Mouse (Mus musculus): ENCODE measurements at regions not wholly inside any gene's neighbourhood (a gene's known extent, or its start where the extent isn't known, plus 50 kb on each side); places are given as distances from the start of the nearest gene placed in this dataset. TPM values are rescaled to one million over a fixed set of nuclear protein-coding genes. Genes with fewer than 3 reads are reported as not detected.

- no peak overlapping the region for H3K27ac ChIP-seq (ENCODE audit: low read depth, low read length)
- 44% methylated on average over 4 of the region's 4 CpGs for WGBS
- H3K27me3 ChIP-seq (replicated peaks; ENCODE audit: control insufficient read depth, insufficient read depth, low read length) = no peaks in the 10 kb centered on the region
- H3K36me3 ChIP-seq (ENCODE audit: control insufficient read depth, insufficient read depth, low read length) = no peaks in the 10 kb centered on the region
- H3K4me1 ChIP-seq (ENCODE audit: control insufficient read depth, insufficient read depth, low read depth, low read length) = no peaks in the 10 kb centered on the region
- no peak overlapping the region for H3K4me2 ChIP-seq (ENCODE audit: low read length)
- no peaks in the 10 kb centered on the region for H3K9me3 ChIP-seq (ENCODE audit: control insufficient read depth, low read length)
- H3K9ac ChIP-seq (ENCODE audit: low read depth, low read length) = no peak overlapping the region
- H3K4me3 ChIP-seq (ENCODE audit: low read length) = no peak overlapping the region
- no peak for ATAC-seq
Measured at GRCm38 (mm10) chr3:151351481-151352090, 86.1 kb upstream of the Adgrl4 start.

- WGBS = 26% methylated on average over 4 of the region's 4 CpGs
- Histone ChIP-seq H3K4me3 (ENCODE audit: low read length) (no peak overlapping the region), H3K9me3 (ENCODE audit: control insufficient read depth, low read length) (no peaks in the 10 kb centered on the region), H3K27me3 (replicated peaks; ENCODE audit: control insufficient read depth, insufficient read depth, low read length) (no peaks in the 10 kb centered on the region), H3K36me3 (ENCODE audit: control insufficient read depth, insufficient read depth, low read length) (no peaks in the 10 kb centered on the region), H3K4me2 (ENCODE audit: low read length) (no peak overlapping the region), H3K4me1 (ENCODE audit: control insufficient read depth, insufficient read depth, low read depth, low read length) (no peaks in the 10 kb centered on the region; the same call in 1 of the 2 replicates), H3K27ac (ENCODE audit: low read depth, low read length) (no peak overlapping the region), H3K9ac (ENCODE audit: low read depth, low read length) (no peak overlapping the region)
- ATAC-seq = peak; percentile 96
Measured at GRCm38 (mm10) chr3:151366302-151366701, 71.4 kb upstream of the Adgrl4 start.

- peak; percentile 82 for ATAC-seq
- H3K4me3 ChIP-seq (ENCODE audit: low read length) = no peak overlapping the region
- no peaks in the 10 kb centered on the region for H3K27me3 ChIP-seq (replicated peaks; ENCODE audit: control insufficient read depth, insufficient read depth, low read length)
- 59% methylated on average over 4 of the region's 4 CpGs for WGBS
- no peaks in the 10 kb centered on the region for H3K9me3 ChIP-seq (ENCODE audit: control insufficient read depth, low read length)
- no peak overlapping the region for H3K9ac ChIP-seq (ENCODE audit: low read depth, low read length)
- no peaks in the 10 kb centered on the region for H3K36me3 ChIP-seq (ENCODE audit: control insufficient read depth, insufficient read depth, low read length)
- no peaks in the 10 kb centered on the region; the same call in 1 of the 2 replicates for H3K4me1 ChIP-seq (ENCODE audit: control insufficient read depth, insufficient read depth, low read depth, low read length)
- no peak overlapping the region for H3K27ac ChIP-seq (ENCODE audit: low read depth, low read length)
- no peak overlapping the region for H3K4me2 ChIP-seq (ENCODE audit: low read length)
Measured at GRCm38 (mm10) chr3:151366707-151367306, 70.9 kb upstream of the Adgrl4 start.

GRCm38 (mm10) chr3:151383326-151384019 lies 54.2 kb upstream of the Adgrl4 start:
- H3K27me3 ChIP-seq (replicated peaks; ENCODE audit: control insufficient read depth, insufficient read depth, low read length) = no peaks in the 10 kb centered on the region
- H3K4me2 ChIP-seq (ENCODE audit: low read length) = no peak overlapping the region
- no peaks in the 10 kb centered on the region for H3K36me3 ChIP-seq (ENCODE audit: control insufficient read depth, insufficient read depth, low read length)
- no peaks in the 10 kb centered on the region for H3K4me1 ChIP-seq (ENCODE audit: control insufficient read depth, insufficient read depth, low read depth, low read length)
- no peak overlapping the region for H3K9ac ChIP-seq (ENCODE audit: low read depth, low read length)
- no peak overlapping the region for H3K27ac ChIP-seq (ENCODE audit: low read depth, low read length)
- 87% methylated on average over 5 of the region's 5 CpGs for WGBS
- H3K4me3 ChIP-seq (ENCODE audit: low read length) = no peak overlapping the region
- H3K9me3 ChIP-seq (ENCODE audit: control insufficient read depth, low read length) = no peaks in the 10 kb centered on the region
- no peak for ATAC-seq

GRCm38 (mm10) chr3:151384850-151385249 lies 52.8 kb upstream of the Adgrl4 start:
- H3K9ac ChIP-seq (ENCODE audit: low read depth, low read length) = no peak overlapping the region
- no peak overlapping the region for H3K27ac ChIP-seq (ENCODE audit: low read depth, low read length)
- H3K27me3 ChIP-seq (replicated peaks; ENCODE audit: control insufficient read depth, insufficient read depth, low read length) = no peaks in the 10 kb centered on the region
- H3K36me3 ChIP-seq (ENCODE audit: control insufficient read depth, insufficient read depth, low read length) = no peaks in the 10 kb centered on the region
- no peak for ATAC-seq
- H3K9me3 ChIP-seq (ENCODE audit: control insufficient read depth, low read length) = no peaks in the 10 kb centered on the region
- no peaks in the 10 kb centered on the region for H3K4me1 ChIP-seq (ENCODE audit: control insufficient read depth, insufficient read depth, low read depth, low read length)
- 87% methylated on average over 5 of the region's 5 CpGs for WGBS
- no peak overlapping the region for H3K4me3 ChIP-seq (ENCODE audit: low read length)
- no peak overlapping the region for H3K4me2 ChIP-seq (ENCODE audit: low read length)

- Histone ChIP-seq H3K4me2 (ENCODE audit: low read length) (no peak overlapping the region), H3K4me1 (ENCODE audit: control insufficient read depth, insufficient read depth, low read depth, low read length) (no peaks in the 10 kb centered on the region), H3K9ac (ENCODE audit: low read depth, low read length) (no peak overlapping the region), H3K4me3 (ENCODE audit: low read length) (no peak overlapping the region), H3K27me3 (replicated peaks; ENCODE audit: control insufficient read depth, insufficient read depth, low read length) (no peaks in the 10 kb centered on the region), H3K9me3 (ENCODE audit: control insufficient read depth, low read length) (no peaks in the 10 kb centered on the region), H3K27ac (ENCODE audit: low read depth, low read length) (no peak overlapping the region), H3K36me3 (ENCODE audit: control insufficient read depth, insufficient read depth, low read length) (no peaks in the 10 kb centered on the region)
- WGBS = 86% methylated on average over 5 of the region's 5 CpGs
- no peak for ATAC-seq
Measured at GRCm38 (mm10) chr3:151386103-151386502, 51.6 kb upstream of the Adgrl4 start.

Small RNA genes in the stretch of these regions (microRNA-seq; reads per million reads assigned to microRNA genes)
- gene Mir3963 = not detected

All from hindbrain, embryonic 16.5 days (tissue).